Mouse (Mus musculus) Patski (cell line): Measurements from ENCODE around the gene Ly6g5b. TPM values are rescaled to one million over a fixed set of nuclear protein-coding genes. Genes with fewer than 3 reads are reported as not detected.

ENCODE experiments used
- ATAC-seq: fragments of 100-300 bp; one replicate; pipeline ENCODE4 v1.8.0; 2021
- CTCF ChIA-PET: fragments of 350-600 bp; sonication (Branson Sonifier 250); formaldehyde crosslinking; loops from one replicate; lab custom pipeline; 2022; ENCODE audit warnings: inconsistent platforms; lab: Charles Lee
- POLR2A ChIA-PET: fragments of 350-600 bp; sonication (Branson Sonifier 250); formaldehyde crosslinking; loops from one replicate; lab custom pipeline; 2022; ENCODE audit warnings: antibody characterized with exemption, inconsistent platforms; lab: Charles Lee
- DNase-seq: peaks from one replicate; pipeline ENCODE4 v3.0.0-alpha.2; 2011; ENCODE audit warnings: low read depth, low spot score
- H3K27me3 ChIP-seq: fragments of 371-371 bp; one replicate; pipeline ENCODE4 v1.5.1; 2021
- CTCF ChIP-seq: fragments of 100-300 bp; IDR thresholded peaks from one replicate; pipeline ENCODE4 v1.5.1; 2021
- in situ Hi-C: fragments of 300-500 bp; cut with MboI; formaldehyde crosslinking; loops from 3 replicates; pipeline ENCODE4 v1.11.1; 2018; ENCODE audit warnings: low pct_unique_long_range_greater_than_20kb, mixed read lengths
- polyA plus RNA-seq: library from polyadenylated mRNA; unstranded; gene quantifications from one replicate; pipeline ENCODE4 v1.2.3, GENCODE M21; 2021

The Ly6g5b gene
- polyA plus RNA-seq: 0.27 TPM

DNA sequence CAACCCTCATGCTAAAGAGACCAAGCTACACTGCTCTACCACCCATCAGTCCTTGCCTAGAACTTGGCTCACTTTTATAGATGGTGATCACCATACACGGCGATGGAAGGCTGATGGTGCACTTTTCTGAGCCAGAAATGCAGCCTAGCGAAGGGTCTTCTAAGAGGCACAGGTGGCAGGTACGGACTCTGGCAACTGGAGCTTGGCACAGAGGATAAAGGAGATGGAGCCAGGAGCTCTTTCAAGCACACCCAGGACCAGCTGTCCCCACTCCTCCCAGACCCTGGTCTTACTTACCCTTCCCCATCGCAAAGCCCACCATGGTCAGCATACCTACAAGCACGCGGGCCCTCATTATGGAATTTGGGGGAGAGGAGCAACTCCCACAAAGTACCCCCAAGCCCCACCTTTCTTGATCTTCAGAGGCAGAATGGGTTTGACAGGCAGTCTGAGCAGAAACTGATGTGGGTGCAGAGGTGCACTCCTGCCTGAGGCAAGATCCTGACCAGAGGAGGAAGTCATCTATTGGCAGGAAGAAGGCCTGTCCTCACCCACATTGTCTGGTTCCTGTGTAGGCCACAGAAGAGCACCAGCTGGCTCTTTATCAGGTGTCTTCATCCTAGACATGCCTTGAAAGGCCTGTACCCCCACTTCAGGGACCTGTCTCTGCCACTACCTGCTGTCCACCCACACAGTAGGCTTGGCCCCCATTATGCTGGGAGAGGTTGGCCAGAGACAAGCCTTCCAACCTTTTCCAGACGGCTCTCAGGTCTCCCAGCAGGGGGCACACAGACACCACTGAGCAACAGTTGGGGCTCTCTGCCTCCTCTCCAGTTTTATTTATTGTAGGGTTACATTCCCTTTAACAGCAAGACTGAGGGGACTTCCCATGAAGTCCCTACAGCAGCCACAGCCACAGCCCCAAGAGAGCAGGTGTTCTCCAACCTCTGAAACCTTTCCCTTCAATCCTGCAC, at the start of gene Ly6g5b:
Gene Ly6g5b, minus strand, starts transcription at position 383 of the 974 bp plus-strand sequence.
- CTCF ChIA-PET: interaction anchor here (2.1 kb wide), 1 partner anchor 11 kb away, joined by 4 read pairs; the partner anchor contains the start of gene D17H6S53E
- POLR2A ChIA-PET: no interaction called here
- in situ Hi-C loops: no loop called here
- ATAC-seq (no peak), DNase-seq (no peak)
- H3K27me3 ChIP-seq: no peaks in the 10 kb centered on the region
- TF ChIP-seq CTCF: no peak

DNA sequence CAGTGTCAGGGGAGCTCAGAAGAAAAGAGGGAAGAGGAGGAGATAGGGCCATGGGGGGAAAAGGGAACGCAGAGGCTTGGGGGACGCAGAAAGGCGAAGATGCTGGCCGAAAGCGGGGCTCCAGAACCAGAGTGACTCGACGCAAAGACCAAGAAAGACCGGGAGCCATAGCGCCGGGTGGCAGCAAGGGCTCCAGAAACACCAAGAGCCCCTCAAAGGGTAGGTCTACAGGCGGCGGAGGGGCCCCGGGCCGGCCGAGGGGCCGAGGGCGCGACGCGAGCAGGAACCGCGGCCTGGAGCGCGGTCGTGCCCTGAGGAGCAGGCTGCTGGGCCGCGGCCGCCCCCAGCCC, 49.0 kb upstream of the Ly6g5b start:
- in situ Hi-C loops: no loop called here
- no peaks in the 10 kb centered on the region for H3K27me3 ChIP-seq
- CTCF ChIA-PET: interaction anchor here (0.8 to 2.0 kb wide), 3 partner anchors 26 to 82 kb away, joined by 3 to 8 read pairs (median 6); no protein-coding TSS in a partner anchor
- POLR2A ChIA-PET: interaction anchor here (0.6 to 2.2 kb wide), 11 partner anchors 9 to 752 kb away, joined by 3 to 7 read pairs (median 5); partner anchors contain the start of gene Ddx39b
- TF ChIP-seq CTCF: no peak
- DNase-seq: no peak
- ATAC-seq: no peak

- no peak for TF ChIP-seq CTCF
- POLR2A ChIA-PET: interaction anchor here (0.6 to 2.2 kb wide), 10 partner anchors 8 to 752 kb away, joined by 3 to 7 read pairs (median 5); no protein-coding TSS in a partner anchor
- CTCF ChIA-PET: interaction anchor here (0.8 to 2.4 kb wide), 6 partner anchors 12 to 83 kb away, joined by 3 to 8 read pairs (median 5); partner anchors contain the start of gene D17H6S53E
- no peak for ATAC-seq
- DNase-seq: no peak
- in situ Hi-C loops: no loop called here
- no peaks in the 10 kb centered on the region for H3K27me3 ChIP-seq
These were observed 48.3 kb upstream of the Ly6g5b start for GRCm38 (mm10) chr17:35163326-35164081.

GRCm38 (mm10) chr17:35162730-35163129, 47.5 kb upstream of the Ly6g5b start:
- POLR2A ChIA-PET: interaction anchor here (0.6 to 2.2 kb wide), 8 partner anchors 9 to 81 kb away, joined by 3 to 7 read pairs (median 4); no protein-coding TSS in a partner anchor
- DNase-seq: no peak
- TF ChIP-seq CTCF: no peak
- H3K27me3 ChIP-seq: no peaks in the 10 kb centered on the region
- CTCF ChIA-PET: interaction anchor here (0.9 to 2.4 kb wide), 6 partner anchors 10 to 84 kb away, joined by 3 to 8 read pairs (median 5); partner anchors contain the start of gene D17H6S53E
- in situ Hi-C loops: no loop called here
- ATAC-seq: no peak

GRCm38 (mm10) chr17:35162121-35162520, 46.9 kb upstream of the Ly6g5b start:
- in situ Hi-C loops: no loop called here
- TF ChIP-seq CTCF: no peak
- H3K27me3 ChIP-seq: no peaks in the 10 kb centered on the region
- POLR2A ChIA-PET: interaction anchor here (0.6 to 2.2 kb wide), 5 partner anchors 10 to 81 kb away, joined by 3 to 5 read pairs (median 5); no protein-coding TSS in a partner anchor
- DNase-seq (no peak), ATAC-seq (no peak)
- CTCF ChIA-PET: interaction anchor here (1.4 to 2.4 kb wide), 4 partner anchors 9 to 36 kb away, joined by 4 to 8 read pairs (median 5); partner anchors contain the start of gene D17H6S53E

DNA sequence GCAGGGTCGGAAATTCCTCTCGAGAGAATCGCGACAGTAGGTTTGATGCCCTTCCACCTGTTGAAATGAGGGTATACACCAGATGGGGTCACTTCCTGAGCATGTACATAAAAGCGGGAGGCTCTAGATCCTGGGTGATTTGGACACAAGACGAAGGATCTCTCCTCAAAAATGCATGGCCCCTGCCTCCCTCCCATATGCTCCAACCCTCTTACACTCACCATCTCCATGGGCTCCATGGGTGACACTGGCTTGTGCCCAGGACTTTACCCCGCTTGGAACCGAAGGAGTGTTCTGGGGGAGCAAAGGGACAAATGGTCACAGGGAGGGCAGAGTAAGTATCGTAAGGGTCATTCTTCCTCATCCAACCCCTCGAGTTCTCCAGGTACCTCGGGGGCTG, 46.2 kb upstream of the Ly6g5b start:
- H3K27me3 ChIP-seq: no peaks in the 10 kb centered on the region
- ATAC-seq: no peak
- in situ Hi-C loops: no loop called here
- ChIA-PET POLR2A (interaction anchor here (1.4 kb wide), 1 partner anchor 82 kb away, joined by 3 read pairs; no protein-coding TSS in a partner anchor), CTCF (interaction anchor here (1.4 to 2.4 kb wide), 2 partner anchors 9 to 35 kb away, joined by 4 to 6 read pairs; partner anchors contain the start of gene D17H6S53E)
- no peak for TF ChIP-seq CTCF
- no peak for DNase-seq

DNA sequence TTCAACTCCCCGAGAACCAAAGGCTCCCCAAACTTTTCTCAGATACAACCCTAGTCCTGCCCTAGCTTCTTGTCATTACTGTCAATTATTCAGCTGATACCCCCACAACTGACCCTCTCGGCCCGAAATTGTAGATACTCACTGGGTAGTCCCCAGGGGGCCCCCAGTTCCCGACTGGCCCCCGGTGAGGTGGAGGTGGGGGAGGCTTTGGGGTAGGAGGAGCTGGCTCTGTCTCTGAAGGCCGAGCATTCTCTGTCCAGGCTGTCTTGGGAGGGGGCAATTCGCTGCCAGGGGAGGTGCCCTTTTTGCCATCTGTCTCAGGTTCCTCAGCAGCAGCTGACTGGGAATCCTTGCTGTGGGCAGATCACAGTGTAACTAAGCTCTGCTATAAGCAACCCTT, 44.4 kb upstream of the Ly6g5b start:
- no peak for DNase-seq
- TF ChIP-seq CTCF: no peak
- ATAC-seq: no peak
- in situ Hi-C loops: no loop called here
- ChIA-PET CTCF (interaction anchor here (0.9 to 1.1 kb wide), 2 partner anchors 13 to 73 kb away, joined by 3 read pairs; no protein-coding TSS in a partner anchor), POLR2A (interaction anchor here (1.9 kb wide), 1 partner anchor 13 kb away, joined by 11 read pairs; no protein-coding TSS in a partner anchor)
- no peaks in the 10 kb centered on the region for H3K27me3 ChIP-seq

- in situ Hi-C loops: no loop called here
- no peak for ATAC-seq
- ChIA-PET CTCF (interaction anchor here (1.1 kb wide), 1 partner anchor 12 kb away, joined by 3 read pairs; no protein-coding TSS in a partner anchor), POLR2A (interaction anchor here (1.9 kb wide), 1 partner anchor 12 kb away, joined by 11 read pairs; no protein-coding TSS in a partner anchor)
- TF ChIP-seq CTCF: no peak
- H3K27me3 ChIP-seq: no peaks in the 10 kb centered on the region
- DNase-seq: no peak
These were observed 43.8 kb upstream of the Ly6g5b start for GRCm38 (mm10) chr17:35158850-35159593.

DNA sequence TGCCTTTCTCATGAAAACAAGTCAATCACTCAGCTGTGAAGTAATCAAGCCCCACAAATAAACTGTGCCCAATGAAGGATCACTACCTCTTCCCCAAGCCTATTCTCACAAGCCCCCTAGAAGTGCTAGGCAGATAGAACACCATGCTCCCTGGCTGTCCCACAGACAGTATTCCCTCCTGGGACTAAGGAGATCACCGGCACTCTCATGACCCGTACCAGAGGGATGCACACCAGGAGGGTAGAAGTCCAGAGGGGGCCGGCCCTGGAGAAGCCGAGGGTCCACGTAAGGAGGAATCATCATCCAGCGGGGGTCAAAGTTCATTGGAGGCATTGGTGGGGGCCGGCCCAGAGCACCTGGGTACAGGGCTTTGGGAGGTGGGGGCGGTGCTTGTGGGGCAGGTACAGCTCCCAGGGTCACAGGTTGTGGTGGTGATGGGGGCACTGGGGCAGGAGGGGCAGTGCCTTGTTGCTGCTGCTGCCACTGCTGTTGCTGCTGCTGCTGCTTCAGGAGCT, 42.5 kb upstream of the Ly6g5b start:
- DNase-seq (no peak), ATAC-seq (no peak)
- no peak for TF ChIP-seq CTCF
- no peaks in the 10 kb centered on the region for H3K27me3 ChIP-seq
- ChIA-PET CTCF (no interaction called here), POLR2A (interaction anchor here (1.8 kb wide), 1 partner anchor 10 kb away, joined by 5 read pairs; no protein-coding TSS in a partner anchor)
- in situ Hi-C loops: no loop called here
